Mouse (Mus musculus): Measurements from ENCODE around the gene Fyn. TPM values are rescaled to one million over a fixed set of nuclear protein-coding genes. Genes with fewer than 3 reads are reported as not detected.

Gene Fyn
- total and polyA plus RNA-seq, 3 experiments = 14.9 to 42.4 (median 19.9) TPM

DNA sequence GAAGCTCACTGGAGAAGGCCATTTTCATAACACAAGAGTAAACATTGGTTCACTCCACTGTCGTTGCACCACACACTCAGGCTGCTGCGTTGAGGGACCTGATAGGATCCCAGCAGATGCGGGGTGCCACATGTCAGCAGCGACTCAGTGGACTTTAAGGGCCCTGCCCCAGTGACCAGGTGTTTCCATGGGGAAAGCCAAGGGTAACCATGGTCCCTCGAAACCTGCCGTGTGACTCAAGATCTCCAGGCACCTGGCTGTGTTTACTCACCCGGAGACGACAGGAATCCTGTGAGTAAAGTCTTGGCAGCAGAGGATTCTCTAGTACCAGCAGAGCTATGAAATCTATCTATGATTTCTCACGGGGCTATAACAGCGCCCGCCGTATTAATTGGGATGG lies 198.2 kb downstream of the Fyn start:
- dilution Hi-C loops (cut with MboI; ENCODE audit: extremely low pct_ligation_motif_present, extremely low pct_unique_long_range_greater_than_20kb, low sequenced_read_pairs) = no loop called here
- no peak for DNase-seq (ENCODE audit: extremely low read depth)
- H3K27ac ChIP-seq (ENCODE audit: insufficient read depth, low read depth) = no peak overlapping the region
- H3K9ac ChIP-seq (ENCODE audit: insufficient read depth, low read depth) = no peak overlapping the region
- H3K4me2 ChIP-seq (ENCODE audit: insufficient read depth, low read depth, poor library complexity, severe bottlenecking) = no peak overlapping the region
- in situ Hi-C loops (cut with MboI; ENCODE audit: low pct_ligation_motif_present, low pct_unique_long_range_greater_than_20kb, low sequenced_read_pairs) = no loop called here
- no peaks in the 10 kb centered on the region for H3K9me3 ChIP-seq (replicated peaks; ENCODE audit: low read length)
- H3K36me3 ChIP-seq (replicated peaks in 1 of 2; ENCODE audit: control insufficient read depth in 1 of 2, insufficient read depth in 1 of 2, low read length in 1 of 2) = peaks cover 0 to 29% of the 10 kb centered on the region in 2 experiments
- no peaks in the 10 kb centered on the region for H3K79me2 ChIP-seq (replicated peaks; ENCODE audit: control insufficient read depth, extremely low read depth, insufficient read depth, poor library complexity, severe bottlenecking)
- H3K4me3 ChIP-seq (replicated peaks in 1 of 3; ENCODE audit: low read depth in 2 of 3, low read length in 2 of 3, poor library complexity in 1 of 3) = no peak overlapping the region
- no peaks in the 10 kb centered on the region for H3K27me3 ChIP-seq (replicated peaks)
- peaks cover 3 to 9% of the 10 kb centered on the region in 2 experiments; a peak in 1 of 4 replicates for H3K4me1 ChIP-seq (ENCODE audit: control insufficient read depth in 1 of 2, insufficient read depth in 2 of 2)
- TF ChIP-seq ETS1 (conservative IDR thresholded peaks at IDR 0.05; ENCODE audit: low read depth, low read length) (no peak), ZC3H11A (IDR thresholded peaks at IDR 0.05; ENCODE audit: low read depth, low read length) (no peak), KAT2A (IDR thresholded peaks at IDR 0.05; ENCODE audit: insufficient replicate concordance, low read length) (no peak), MEF2A (IDR thresholded peaks at IDR 0.05; ENCODE audit: borderline replicate concordance, low read depth, low read length) (no peak), ELF1 (IDR thresholded peaks at IDR 0.05; ENCODE audit: low read depth, low read length) (no peak), JUN (IDR thresholded peaks at IDR 0.05; ENCODE audit: insufficient read depth, low read depth, low read length) (no peak), RAD21 (IDR thresholded peaks at IDR 0.05; ENCODE audit: low read depth, low read length) (no peak), CTCF (conservative IDR thresholded peaks at IDR 0.05 in 1 of 2, IDR thresholded peaks at IDR 0.05 in 1 of 2; ENCODE audit: low read depth in 2 of 2, low read length in 2 of 2) (no peak), TCF12 (IDR thresholded peaks at IDR 0.05; ENCODE audit: low read depth, low read length) (no peak), CHD1 (IDR thresholded peaks at IDR 0.05; ENCODE audit: low read depth, low read length) (no peak), MYC (IDR thresholded peaks at IDR 0.05; ENCODE audit: low read depth, low read length) (no peak), MXI1 (IDR thresholded peaks at IDR 0.05; ENCODE audit: low read depth, low read length) (no peak), MAFK (IDR thresholded peaks at IDR 0.05; ENCODE audit: insufficient replicate concordance, low read length) (no peak), EP300 (IDR thresholded peaks at IDR 0.05; ENCODE audit: low read length) (no peak), MAZ (IDR thresholded peaks at IDR 0.05; ENCODE audit: low read depth, low read length) (no peak), SMC3 (IDR thresholded peaks at IDR 0.05; ENCODE audit: low read depth, low read length) (no peak), UBTF (IDR thresholded peaks at IDR 0.05; ENCODE audit: low read depth, low read length) (no peak), TBP (conservative IDR thresholded peaks at IDR 0.05; ENCODE audit: low read depth, low read length) (no peak)

DNA sequence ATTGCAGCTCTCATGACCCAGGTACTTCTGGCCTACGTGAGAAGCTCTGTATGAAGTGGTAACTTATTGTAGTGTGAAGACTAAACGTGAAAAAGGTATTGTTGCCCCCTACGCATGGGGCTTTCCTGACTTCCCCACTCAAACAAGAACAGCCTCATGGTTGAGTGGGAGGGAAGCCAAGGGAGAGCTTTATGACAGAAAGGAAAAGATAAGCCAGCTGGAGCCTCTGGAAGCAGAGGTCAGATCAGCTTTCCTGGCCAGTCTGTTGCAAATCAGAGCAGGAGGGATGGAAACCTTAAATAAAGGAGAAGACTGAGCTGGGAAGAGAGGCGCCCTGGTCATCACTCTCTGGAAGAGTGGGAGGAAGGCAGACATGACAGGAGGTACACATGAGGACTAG lies 200.3 kb downstream of the Fyn start:
- H3K4me2 ChIP-seq (ENCODE audit: insufficient read depth, low read depth, poor library complexity, severe bottlenecking) = no peak overlapping the region
- H3K79me2 ChIP-seq (replicated peaks; ENCODE audit: control insufficient read depth, extremely low read depth, insufficient read depth, poor library complexity, severe bottlenecking) = no peaks in the 10 kb centered on the region
- H3K27ac ChIP-seq (ENCODE audit: insufficient read depth, low read depth) = no peak overlapping the region
- H3K4me3 ChIP-seq (replicated peaks in 1 of 3; ENCODE audit: low read depth in 2 of 3, low read length in 2 of 3, poor library complexity in 1 of 3) = no peak overlapping the region
- H3K9ac ChIP-seq (ENCODE audit: insufficient read depth, low read depth) = no peak overlapping the region
- H3K27me3 ChIP-seq (replicated peaks) = no peaks in the 10 kb centered on the region
- no peak for TF ChIP-seq E2F4 (IDR thresholded peaks at IDR 0.05; ENCODE audit: insufficient replicate concordance, low read depth, low read length)
- TF ChIP-seq SMC3 (IDR thresholded peaks at IDR 0.05; ENCODE audit: low read depth, low read length) = no peak
- no peak for TF ChIP-seq CTCF (conservative IDR thresholded peaks at IDR 0.05 in 1 of 2, IDR thresholded peaks at IDR 0.05 in 1 of 2; ENCODE audit: low read depth in 2 of 2, low read length in 2 of 2)
- peaks cover 0 to 13% of the 10 kb centered on the region in 2 experiments for H3K36me3 ChIP-seq (replicated peaks in 1 of 2; ENCODE audit: control insufficient read depth in 1 of 2, insufficient read depth in 1 of 2, low read length in 1 of 2)
- H3K4me1 ChIP-seq (ENCODE audit: control insufficient read depth in 1 of 2, insufficient read depth in 2 of 2) = peaks cover 7 to 22% of the 10 kb centered on the region in 2 experiments; a peak in 3 of 4 replicates
- no peak for DNase-seq (ENCODE audit: extremely low read depth)
- dilution Hi-C loops (cut with MboI; ENCODE audit: extremely low pct_ligation_motif_present, extremely low pct_unique_long_range_greater_than_20kb, low sequenced_read_pairs) = no loop called here
- in situ Hi-C loops (cut with MboI; ENCODE audit: low pct_ligation_motif_present, low pct_unique_long_range_greater_than_20kb, low sequenced_read_pairs) = no loop called here
- no peaks in the 10 kb centered on the region for H3K9me3 ChIP-seq (replicated peaks; ENCODE audit: low read length)
